Mouse (Mus musculus): Measurements from ENCODE around the gene Zfp113. TPM values are rescaled to one million over a fixed set of nuclear protein-coding genes. Genes with fewer than 3 reads are reported as not detected.

Zfp113 gene
- 14.7 TPM for polyA plus RNA-seq (2014; fragmentation: Illumina TruSeq; extraction: RNeasy Lipid Tissue Mini Kit (QIAGEN cat#74804); ENCODE audit: low read depth, low replicate concordance)

DNA sequence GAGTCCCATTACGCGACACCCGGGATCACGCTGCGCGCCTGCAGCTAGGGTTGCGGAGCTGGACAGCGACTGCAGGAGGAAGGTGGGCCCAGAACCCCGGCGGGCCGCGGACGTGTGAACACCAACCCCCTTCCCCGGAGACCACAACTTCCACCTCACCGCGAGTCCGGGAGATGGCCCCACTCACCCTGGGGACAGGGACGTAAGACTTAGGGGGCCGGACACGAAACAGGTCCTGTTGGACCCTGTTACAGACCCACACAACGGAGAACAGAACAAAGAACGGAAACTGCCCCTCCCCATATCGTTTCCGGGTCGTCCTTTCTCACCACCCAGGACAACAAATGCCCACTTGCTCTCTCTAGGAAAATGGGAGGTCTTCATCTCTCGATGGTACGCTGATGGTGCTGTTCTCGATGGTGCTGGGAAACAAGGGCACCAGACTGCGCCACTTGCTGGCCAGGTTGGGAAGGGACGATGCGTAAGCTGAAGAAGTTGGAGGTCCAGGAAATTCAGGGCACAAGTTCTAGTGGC, at the start of gene Zfp113:
Gene Zfp113, minus strand, starts transcription at position 302 of the 534 bp plus-strand sequence.

DNA sequence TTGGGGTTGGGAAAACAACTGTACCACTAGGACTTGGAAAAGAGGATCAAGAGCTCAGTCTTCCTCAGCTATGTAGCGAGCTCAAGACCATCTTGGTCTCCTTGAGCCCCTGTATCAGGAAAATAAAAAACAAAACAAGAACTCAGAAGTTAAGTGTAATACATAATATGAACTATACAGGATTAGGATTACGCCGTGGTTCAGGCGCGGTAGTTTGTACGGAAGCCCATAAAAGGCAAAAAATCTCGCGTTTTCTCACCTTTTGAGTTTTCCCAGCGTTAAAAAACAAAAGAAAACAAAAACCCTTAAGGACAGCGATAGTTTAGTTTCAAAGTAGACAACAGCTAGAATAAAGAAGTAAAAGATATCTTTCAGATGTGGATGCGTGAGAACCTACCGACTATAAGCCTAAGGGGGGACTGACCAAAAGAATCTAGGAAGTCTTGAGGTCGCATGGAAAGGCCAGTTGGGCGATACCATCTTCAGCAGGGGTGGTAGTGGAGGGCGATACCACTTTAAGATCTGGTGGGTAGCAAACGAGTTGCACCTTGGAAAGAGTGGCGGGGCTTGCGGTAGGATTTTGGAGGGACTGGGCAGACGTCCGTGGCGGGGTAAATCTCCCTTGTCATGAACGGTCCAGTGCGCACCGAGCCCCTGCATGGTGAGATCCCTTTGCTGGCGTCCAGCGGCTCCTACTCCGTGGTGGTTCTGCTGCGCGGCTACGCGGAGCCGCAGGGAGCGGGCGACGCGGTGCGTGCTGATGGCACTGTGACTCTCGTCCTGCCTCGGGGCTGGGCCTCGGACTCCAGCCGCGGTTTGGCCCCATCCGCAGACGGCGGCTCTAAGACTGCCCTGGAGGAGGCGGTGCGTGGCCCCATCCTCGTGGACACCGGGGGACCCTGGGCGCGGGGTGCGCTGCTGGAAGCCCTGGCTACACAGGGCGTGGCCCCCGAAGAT, 38.5 kb upstream of the Zfp113 start, which contains the start of gene Mblac1:
Gene Mblac1, plus strand, starts transcription at position 544 of the 957 bp plus-strand sequence.

DNA sequence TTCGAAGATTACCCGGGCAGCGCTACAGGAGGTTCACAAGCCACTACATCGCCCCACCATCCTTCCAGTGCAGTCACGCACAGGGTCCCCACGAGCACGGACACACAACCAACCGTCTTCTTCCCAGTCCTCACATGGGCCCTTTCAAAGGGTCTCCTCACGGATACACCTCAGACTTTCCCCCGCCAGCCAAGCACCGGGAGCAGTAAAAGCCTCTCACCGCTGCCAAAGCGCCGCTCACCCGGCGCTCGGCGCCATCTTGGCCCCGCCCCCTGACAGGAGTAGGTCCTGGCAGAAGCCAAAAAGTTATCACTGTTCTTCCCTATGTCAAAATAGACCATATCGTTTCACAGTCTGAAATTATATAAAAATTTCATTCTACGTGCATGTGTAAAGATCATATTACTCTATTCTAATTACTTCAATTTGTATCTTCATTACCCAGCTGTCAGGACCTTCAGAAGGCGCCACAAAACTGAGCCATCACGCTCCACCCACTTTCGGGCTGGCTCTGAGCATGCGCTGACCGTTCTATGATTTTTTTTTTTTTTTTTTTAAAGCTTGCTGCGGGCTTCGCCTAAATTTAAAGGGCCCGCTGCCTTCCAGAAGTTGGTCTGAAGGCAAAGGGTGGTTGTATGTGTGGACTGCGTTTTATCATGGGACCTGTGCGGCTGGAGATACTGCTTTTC, 31.6 kb upstream of the Zfp113 start, which contains the start of the genes Taf6 and Cnpy4:
Gene Taf6, minus strand, starts transcription at position 502 of the 689 bp plus-strand sequence.
Gene Cnpy4, plus strand, starts transcription at position 536 of the 689 bp plus-strand sequence.

DNA sequence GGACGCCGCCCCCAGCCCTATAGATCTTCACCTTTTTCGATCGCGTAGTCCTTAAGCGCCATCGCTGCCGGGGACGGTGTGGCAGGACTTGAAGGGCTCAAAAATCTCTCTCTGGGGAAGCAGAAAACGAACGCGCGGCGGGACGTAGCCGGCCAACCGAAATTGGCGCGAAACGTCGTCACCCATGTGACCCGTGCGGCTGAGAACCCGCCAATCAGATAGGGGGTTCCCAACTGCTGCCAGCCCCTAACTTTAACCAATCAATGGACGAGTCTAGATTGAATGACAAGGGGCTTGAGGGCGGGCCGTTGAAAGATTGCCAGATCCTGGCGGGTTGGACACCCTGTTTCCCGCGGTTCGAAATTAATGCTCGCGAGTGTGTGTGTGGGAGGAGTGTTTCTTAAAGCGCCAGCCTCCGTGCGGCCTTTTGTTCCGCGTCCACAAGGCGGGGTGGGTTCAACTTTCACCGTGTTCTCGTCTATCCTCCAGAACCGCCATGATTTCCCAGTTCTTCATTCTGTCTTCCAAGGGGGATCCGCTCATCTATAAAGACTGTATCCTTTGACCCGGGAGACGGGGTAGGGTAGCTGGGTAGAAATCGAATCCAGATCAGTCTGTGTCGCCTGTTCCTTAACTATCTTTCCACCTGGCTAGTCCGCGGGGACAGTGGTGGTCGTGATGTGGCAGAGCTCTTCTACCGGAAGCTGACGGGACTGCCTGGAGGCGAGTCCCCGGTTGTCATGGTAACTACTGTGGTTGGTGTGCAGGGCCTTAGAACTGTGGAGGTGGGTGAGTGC, 16.3 kb upstream of the Zfp113 start, which contains the start of the genes Ap4m1 and Mcm7:
Gene Ap4m1, plus strand, starts transcription at position 308 of the 797 bp plus-strand sequence.
Gene Mcm7, minus strand, starts transcription at position 728 of the 797 bp plus-strand sequence.

DNA sequence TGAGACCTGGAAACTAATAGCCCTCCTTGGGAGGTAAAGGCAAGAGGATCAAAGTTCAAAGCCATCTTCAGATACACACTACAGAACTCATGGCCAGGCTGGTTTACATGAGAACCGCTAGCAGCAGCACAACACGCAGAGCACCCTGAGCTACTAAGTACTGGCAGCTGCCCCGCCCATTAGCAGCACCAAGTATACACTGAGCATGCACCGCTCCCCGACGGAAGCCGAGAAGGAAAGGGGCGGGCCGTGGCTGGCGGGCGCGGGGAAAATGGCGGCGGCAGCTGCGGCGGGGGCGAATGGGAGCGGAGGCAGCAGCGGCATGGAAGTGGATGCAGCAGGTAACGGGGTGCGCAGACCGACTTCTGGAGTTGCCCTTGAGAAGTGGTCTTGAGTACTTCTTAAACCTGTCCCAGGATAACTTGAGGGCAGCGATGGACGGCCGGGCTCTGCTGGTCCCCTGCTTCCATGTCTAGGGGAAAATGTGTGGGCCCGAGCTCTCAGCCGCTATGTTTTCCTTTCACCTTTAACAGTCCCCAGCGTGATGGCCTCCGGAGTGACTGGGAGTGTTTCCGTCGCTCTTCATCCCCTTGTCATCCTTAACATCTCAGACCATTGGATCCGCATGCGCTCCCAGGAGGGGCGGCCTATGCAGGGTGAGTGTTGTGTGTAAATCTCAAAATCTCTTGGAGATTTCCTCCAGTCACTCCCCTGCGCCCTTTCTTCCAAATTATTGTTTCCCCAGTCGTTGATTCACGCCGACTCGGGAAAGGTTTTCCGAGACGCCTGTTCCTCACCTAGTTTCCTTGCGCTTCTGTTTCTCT, 5.5 kb upstream of the Zfp113 start, which contains the start of gene Cops6:
Gene Cops6, plus strand, starts transcription at position 230 of the 824 bp plus-strand sequence.

DNA sequence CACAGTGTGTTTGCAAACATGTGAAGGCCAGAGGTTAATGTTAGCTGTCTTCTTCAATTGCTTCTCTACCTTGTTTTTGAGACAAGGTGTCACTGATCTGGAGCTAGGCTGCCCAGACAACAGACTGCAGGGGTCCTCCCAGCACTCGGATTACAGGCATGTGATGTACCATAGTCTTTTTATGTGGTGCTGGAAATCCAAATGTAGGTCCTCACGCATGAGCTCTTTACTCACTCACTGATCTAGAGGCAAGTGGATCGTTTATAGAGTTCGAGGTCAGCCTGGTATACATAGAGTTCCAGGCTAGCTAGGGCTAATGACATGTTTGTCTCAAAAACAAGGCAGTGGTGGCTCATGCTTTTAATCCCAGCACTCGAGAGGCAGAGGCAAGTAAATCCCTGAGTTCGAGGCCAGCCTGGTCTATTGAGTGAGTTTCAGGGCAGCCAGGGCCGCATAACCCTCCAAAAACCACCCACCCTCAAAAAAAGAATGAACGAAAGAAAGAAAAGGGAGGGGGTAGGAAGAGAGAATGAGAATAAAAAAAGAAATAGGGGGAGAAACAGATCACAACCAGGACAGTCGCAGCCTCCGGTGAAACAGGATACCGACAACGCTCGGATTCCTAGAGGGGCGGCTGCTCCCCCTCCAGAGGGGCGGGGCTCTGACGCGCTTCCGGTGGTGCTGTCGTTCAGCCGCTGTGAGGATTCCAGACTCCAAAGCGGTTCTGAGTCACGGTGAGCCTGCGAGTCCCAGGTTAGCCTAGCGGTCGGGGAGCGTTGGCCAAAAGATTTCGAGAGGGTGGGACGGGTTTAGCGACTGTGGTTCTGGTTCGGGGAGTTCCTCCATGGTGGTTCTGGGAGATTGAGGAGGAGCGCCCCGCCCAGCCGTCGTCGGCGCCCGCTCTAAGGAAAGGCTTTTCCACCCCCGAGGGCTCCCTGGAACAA, 39.0 kb downstream of the Zfp113 start, which contains the start of gene Zscan21:
Gene Zscan21, plus strand, starts transcription at position 649 of the 944 bp plus-strand sequence.

Other genes starting within 250 kb of the Zfp113 start
- not detected for gene Cyp3a13, start 234.1 kb downstream of the Zfp113 start, polyA plus RNA-seq (2014; fragmentation: Illumina TruSeq; extraction: RNeasy Lipid Tissue Mini Kit (QIAGEN cat#74804); ENCODE audit: low read depth, low replicate concordance)
- 0.64 TPM for gene Gjc3, start 192.6 kb downstream of the Zfp113 start, polyA plus RNA-seq (2014; fragmentation: Illumina TruSeq; extraction: RNeasy Lipid Tissue Mini Kit (QIAGEN cat#74804); ENCODE audit: low read depth, low replicate concordance)
- not detected for gene Azgp1, start 174.2 kb downstream of the Zfp113 start, polyA plus RNA-seq (2014; fragmentation: Illumina TruSeq; extraction: RNeasy Lipid Tissue Mini Kit (QIAGEN cat#74804); ENCODE audit: low read depth, low replicate concordance)
- gene Smok3a, start 134.5 kb downstream of the Zfp113 start, polyA plus RNA-seq (2014; fragmentation: Illumina TruSeq; extraction: RNeasy Lipid Tissue Mini Kit (QIAGEN cat#74804); ENCODE audit: low read depth, low replicate concordance), result not detected
- not detected for gene Smok3b, start 134.3 kb downstream of the Zfp113 start, polyA plus RNA-seq (2014; fragmentation: Illumina TruSeq; extraction: RNeasy Lipid Tissue Mini Kit (QIAGEN cat#74804); ENCODE audit: low read depth, low replicate concordance)
- gene Smok3c, start 102.5 kb downstream of the Zfp113 start, polyA plus RNA-seq (2014; fragmentation: Illumina TruSeq; extraction: RNeasy Lipid Tissue Mini Kit (QIAGEN cat#74804); ENCODE audit: low read depth, low replicate concordance), result not detected
- 48.4 TPM for gene Zkscan1, start 70.7 kb downstream of the Zfp113 start, polyA plus RNA-seq (2014; fragmentation: Illumina TruSeq; extraction: RNeasy Lipid Tissue Mini Kit (QIAGEN cat#74804); ENCODE audit: low read depth, low replicate concordance)
- 13.8 TPM for gene Zscan21, start 38.8 kb downstream of the Zfp113 start, polyA plus RNA-seq (2014; fragmentation: Illumina TruSeq; extraction: RNeasy Lipid Tissue Mini Kit (QIAGEN cat#74804); ENCODE audit: low read depth, low replicate concordance)
- gene Cops6, start 5.3 kb upstream of the Zfp113 start, polyA plus RNA-seq (2014; fragmentation: Illumina TruSeq; extraction: RNeasy Lipid Tissue Mini Kit (QIAGEN cat#74804); ENCODE audit: low read depth, low replicate concordance), result 94.6 TPM
- gene Ap4m1, start 16.3 kb upstream of the Zfp113 start, polyA plus RNA-seq (2014; fragmentation: Illumina TruSeq; extraction: RNeasy Lipid Tissue Mini Kit (QIAGEN cat#74804); ENCODE audit: low read depth, low replicate concordance), result 3.0 TPM
- gene Mcm7, start 16.7 kb upstream of the Zfp113 start, polyA plus RNA-seq (2014; fragmentation: Illumina TruSeq; extraction: RNeasy Lipid Tissue Mini Kit (QIAGEN cat#74804); ENCODE audit: low read depth, low replicate concordance), result 12.5 TPM
- 4.4 TPM for gene Taf6, start 31.7 kb upstream of the Zfp113 start, polyA plus RNA-seq (2014; fragmentation: Illumina TruSeq; extraction: RNeasy Lipid Tissue Mini Kit (QIAGEN cat#74804); ENCODE audit: low read depth, low replicate concordance)
- gene Cnpy4, start 31.7 kb upstream of the Zfp113 start, polyA plus RNA-seq (2014; fragmentation: Illumina TruSeq; extraction: RNeasy Lipid Tissue Mini Kit (QIAGEN cat#74804); ENCODE audit: low read depth, low replicate concordance), result 15.5 TPM
- 0.47 TPM for gene Mblac1, start 38.6 kb upstream of the Zfp113 start, polyA plus RNA-seq (2014; fragmentation: Illumina TruSeq; extraction: RNeasy Lipid Tissue Mini Kit (QIAGEN cat#74804); ENCODE audit: low read depth, low replicate concordance)
- gene Nxpe5, start 70.2 kb upstream of the Zfp113 start, polyA plus RNA-seq (2014; fragmentation: Illumina TruSeq; extraction: RNeasy Lipid Tissue Mini Kit (QIAGEN cat#74804); ENCODE audit: low read depth, low replicate concordance), result not detected
- 1.3 TPM for gene Lamtor4, start 99.7 kb upstream of the Zfp113 start, polyA plus RNA-seq (2014; fragmentation: Illumina TruSeq; extraction: RNeasy Lipid Tissue Mini Kit (QIAGEN cat#74804); ENCODE audit: low read depth, low replicate concordance)
- gene BC037034, start 108.3 kb upstream of the Zfp113 start, polyA plus RNA-seq (2014; fragmentation: Illumina TruSeq; extraction: RNeasy Lipid Tissue Mini Kit (QIAGEN cat#74804); ENCODE audit: low read depth, low replicate concordance), result 1.9 TPM
- gene Gal3st4, start 117.1 kb upstream of the Zfp113 start, polyA plus RNA-seq (2014; fragmentation: Illumina TruSeq; extraction: RNeasy Lipid Tissue Mini Kit (QIAGEN cat#74804); ENCODE audit: low read depth, low replicate concordance), result not detected
- gene Gm43720, start 124.2 kb upstream of the Zfp113 start, polyA plus RNA-seq (2014; fragmentation: Illumina TruSeq; extraction: RNeasy Lipid Tissue Mini Kit (QIAGEN cat#74804); ENCODE audit: low read depth, low replicate concordance), result not detected
- gene Gpc2, start 124.3 kb upstream of the Zfp113 start, polyA plus RNA-seq (2014; fragmentation: Illumina TruSeq; extraction: RNeasy Lipid Tissue Mini Kit (QIAGEN cat#74804); ENCODE audit: low read depth, low replicate concordance), result 0.23 TPM
- gene Stag3, start 124.5 kb upstream of the Zfp113 start, polyA plus RNA-seq (2014; fragmentation: Illumina TruSeq; extraction: RNeasy Lipid Tissue Mini Kit (QIAGEN cat#74804); ENCODE audit: low read depth, low replicate concordance), result not detected
- not detected for gene Pvrig, start 186.2 kb upstream of the Zfp113 start, polyA plus RNA-seq (2014; fragmentation: Illumina TruSeq; extraction: RNeasy Lipid Tissue Mini Kit (QIAGEN cat#74804); ENCODE audit: low read depth, low replicate concordance)